Mouse (Mus musculus): ENCODE measurements around the gene Tet3. TPM values are rescaled to one million over a fixed set of nuclear protein-coding genes. Genes with fewer than 3 reads are reported as not detected.

Gene Tet3
- polyA plus RNA-seq, 1 experiment: 32.6 TPM

DNA sequence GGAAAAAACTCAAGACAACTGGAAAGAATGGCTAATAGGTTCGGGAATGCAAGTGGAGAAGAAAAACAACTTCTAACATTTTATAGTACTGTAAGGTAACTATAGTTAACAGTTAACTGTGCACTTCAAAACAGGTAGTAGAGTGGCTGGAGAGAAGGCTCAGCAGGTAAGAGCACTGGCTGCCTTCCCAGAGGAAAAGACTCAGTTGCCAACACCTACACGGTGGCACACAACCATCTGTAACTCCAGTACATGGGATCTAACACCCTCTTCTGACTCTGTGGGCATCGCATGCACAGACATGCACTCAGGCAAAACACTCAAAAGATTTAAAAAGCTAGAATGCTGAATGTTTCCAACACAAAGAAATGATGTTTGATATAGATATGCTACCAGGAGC lies 39.4 kb downstream of the Tet3 start:
- H3K27me3 ChIP-seq (ENCODE audit: control insufficient read depth, insufficient read depth, low read length): no peaks in the 10 kb centered on the region
- no peak overlapping the region for H3K27ac ChIP-seq (ENCODE audit: control insufficient read depth, insufficient read depth, low read length)
- DNase-seq: no peak
- 93% methylated on average over 3 of the region's 3 CpGs for WGBS
- peaks cover 4% of the 10 kb centered on the region; the same call in 1 of the 2 replicates for H3K36me3 ChIP-seq (ENCODE audit: control insufficient read depth, insufficient read depth, low read length)
- peaks cover 61% of the 10 kb centered on the region for H3K4me1 ChIP-seq (replicated peaks; ENCODE audit: control insufficient read depth, insufficient read depth, low read length)
- TF ChIP-seq CTCF (IDR thresholded peaks at IDR 0.05; ENCODE audit: borderline replicate concordance, control insufficient read depth, extremely low read depth, insufficient read depth, low read length, poor library complexity): no peak
- TF ChIP-seq POLR2A (IDR thresholded peaks at IDR 0.05; ENCODE audit: control insufficient read depth, extremely low read depth, insufficient read depth, low read length, poor library complexity): no peak
- no peak overlapping the region for H3K4me3 ChIP-seq (ENCODE audit: control insufficient read depth, insufficient read depth, low read length)

- Histone ChIP-seq H3K27ac (ENCODE audit: control insufficient read depth, insufficient read depth, low read length) (peak overlapping the region; percentile 89; the same call in 1 of the 2 replicates), H3K4me1 (replicated peaks; ENCODE audit: control insufficient read depth, insufficient read depth, low read length) (peaks cover 71% of the 10 kb centered on the region)
- 32% methylated on average over 3 of the region's 3 CpGs for WGBS
Observed at GRCm38 (mm10) chr6:83417531-83417930, 41.4 kb downstream of the Tet3 start.

GRCm38 (mm10) chr6:83417104-83417502 lies 41.8 kb downstream of the Tet3 start:
- TF ChIP-seq POLR2A (IDR thresholded peaks at IDR 0.05; ENCODE audit: control insufficient read depth, extremely low read depth, insufficient read depth, low read length, poor library complexity) (no peak), CTCF (IDR thresholded peaks at IDR 0.05; ENCODE audit: borderline replicate concordance, control insufficient read depth, extremely low read depth, insufficient read depth, low read length, poor library complexity) (no peak)
- DNase-seq: no peak
- Histone ChIP-seq H3K36me3 (ENCODE audit: control insufficient read depth, insufficient read depth, low read length) (peaks cover 3% of the 10 kb centered on the region; the same call in 1 of the 2 replicates), H3K4me3 (ENCODE audit: control insufficient read depth, insufficient read depth, low read length) (no peak overlapping the region), H3K27ac (ENCODE audit: control insufficient read depth, insufficient read depth, low read length) (peak overlapping the region; percentile 89), H3K27me3 (ENCODE audit: control insufficient read depth, insufficient read depth, low read length) (no peaks in the 10 kb centered on the region), H3K4me1 (replicated peaks; ENCODE audit: control insufficient read depth, insufficient read depth, low read length) (peaks cover 72% of the 10 kb centered on the region)
- WGBS: 78% methylated on average over 2 of the region's 2 CpGs

More at GRCm38 (mm10) chr6:83417531-83417930, 41.4 kb downstream of the Tet3 start:
- peak; percentile 56 for DNase-seq
- H3K4me3 ChIP-seq (ENCODE audit: control insufficient read depth, insufficient read depth, low read length): no peak overlapping the region
- H3K36me3 ChIP-seq (ENCODE audit: control insufficient read depth, insufficient read depth, low read length): peaks cover 4% of the 10 kb centered on the region; the same call in 1 of the 2 replicates
- H3K27me3 ChIP-seq (ENCODE audit: control insufficient read depth, insufficient read depth, low read length): no peaks in the 10 kb centered on the region
- TF ChIP-seq CTCF (IDR thresholded peaks at IDR 0.05; ENCODE audit: borderline replicate concordance, control insufficient read depth, extremely low read depth, insufficient read depth, low read length, poor library complexity): no peak
- no peak for TF ChIP-seq POLR2A (IDR thresholded peaks at IDR 0.05; ENCODE audit: control insufficient read depth, extremely low read depth, insufficient read depth, low read length, poor library complexity)

- peak overlapping the region; percentile 26 for H3K4me3 ChIP-seq (ENCODE audit: control insufficient read depth, insufficient read depth, low read length)
- peak overlapping the region; percentile 89 for H3K27ac ChIP-seq (ENCODE audit: control insufficient read depth, insufficient read depth, low read length)
- no peaks in the 10 kb centered on the region for H3K27me3 ChIP-seq (ENCODE audit: control insufficient read depth, insufficient read depth, low read length)
- TF ChIP-seq CTCF (IDR thresholded peaks at IDR 0.05; ENCODE audit: borderline replicate concordance, control insufficient read depth, extremely low read depth, insufficient read depth, low read length, poor library complexity) (peak; percentile 35; the same call in 1 of the 2 replicates), POLR2A (IDR thresholded peaks at IDR 0.05; ENCODE audit: control insufficient read depth, extremely low read depth, insufficient read depth, low read length, poor library complexity) (no peak)
- DNase-seq: peak; percentile 48
- no peaks in the 10 kb centered on the region; the same call in 1 of the 2 replicates for H3K36me3 ChIP-seq (ENCODE audit: control insufficient read depth, insufficient read depth, low read length)
- peaks cover 72% of the 10 kb centered on the region for H3K4me1 ChIP-seq (replicated peaks; ENCODE audit: control insufficient read depth, insufficient read depth, low read length)
- WGBS: 1% methylated on average over 3 of the region's 3 CpGs
Observed at GRCm38 (mm10) chr6:83416261-83417103, 42.4 kb downstream of the Tet3 start.

DNA sequence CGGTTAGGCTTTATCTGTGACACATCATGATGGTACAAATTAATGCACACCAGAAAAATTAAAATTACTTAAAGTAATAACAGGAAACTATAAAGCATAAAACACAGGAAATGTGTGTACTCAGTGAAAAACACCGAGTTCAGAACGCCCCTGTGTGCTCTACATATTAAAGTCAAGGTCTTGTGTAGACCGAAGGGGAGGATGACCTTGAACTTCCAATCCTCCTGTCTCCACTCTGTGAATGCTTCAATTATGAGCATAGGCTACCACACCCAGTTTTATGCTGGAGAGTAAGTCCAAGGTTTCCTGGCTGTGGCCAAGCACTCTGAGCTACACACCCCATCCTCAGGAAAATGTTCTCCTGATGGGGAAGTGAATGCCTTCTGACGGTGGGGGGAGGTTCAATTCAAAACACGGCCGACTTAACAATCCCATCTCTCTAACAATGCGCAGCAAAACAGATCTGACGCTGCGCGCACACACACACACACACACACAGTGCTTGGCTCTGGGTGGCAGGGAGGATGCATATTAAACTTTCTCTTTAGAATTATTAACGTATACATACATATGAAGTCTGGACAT lies 43.4 kb downstream of the Tet3 start:
- TF ChIP-seq POLR2A (IDR thresholded peaks at IDR 0.05; ENCODE audit: control insufficient read depth, extremely low read depth, insufficient read depth, low read length, poor library complexity): no peak
- no peak for TF ChIP-seq CTCF (IDR thresholded peaks at IDR 0.05; ENCODE audit: borderline replicate concordance, control insufficient read depth, extremely low read depth, insufficient read depth, low read length, poor library complexity)
- 45% methylated on average over 12 of the region's 12 CpGs for WGBS
- H3K36me3 ChIP-seq (ENCODE audit: control insufficient read depth, insufficient read depth, low read length): no peaks in the 10 kb centered on the region
- no peak for DNase-seq
- H3K27me3 ChIP-seq (ENCODE audit: control insufficient read depth, insufficient read depth, low read length): no peaks in the 10 kb centered on the region
- no peak overlapping the region for H3K4me3 ChIP-seq (ENCODE audit: control insufficient read depth, insufficient read depth, low read length)
- peaks cover 77% of the 10 kb centered on the region for H3K4me1 ChIP-seq (replicated peaks; ENCODE audit: control insufficient read depth, insufficient read depth, low read length)
- peak overlapping the region; percentile 89 for H3K27ac ChIP-seq (ENCODE audit: control insufficient read depth, insufficient read depth, low read length)

DNA sequence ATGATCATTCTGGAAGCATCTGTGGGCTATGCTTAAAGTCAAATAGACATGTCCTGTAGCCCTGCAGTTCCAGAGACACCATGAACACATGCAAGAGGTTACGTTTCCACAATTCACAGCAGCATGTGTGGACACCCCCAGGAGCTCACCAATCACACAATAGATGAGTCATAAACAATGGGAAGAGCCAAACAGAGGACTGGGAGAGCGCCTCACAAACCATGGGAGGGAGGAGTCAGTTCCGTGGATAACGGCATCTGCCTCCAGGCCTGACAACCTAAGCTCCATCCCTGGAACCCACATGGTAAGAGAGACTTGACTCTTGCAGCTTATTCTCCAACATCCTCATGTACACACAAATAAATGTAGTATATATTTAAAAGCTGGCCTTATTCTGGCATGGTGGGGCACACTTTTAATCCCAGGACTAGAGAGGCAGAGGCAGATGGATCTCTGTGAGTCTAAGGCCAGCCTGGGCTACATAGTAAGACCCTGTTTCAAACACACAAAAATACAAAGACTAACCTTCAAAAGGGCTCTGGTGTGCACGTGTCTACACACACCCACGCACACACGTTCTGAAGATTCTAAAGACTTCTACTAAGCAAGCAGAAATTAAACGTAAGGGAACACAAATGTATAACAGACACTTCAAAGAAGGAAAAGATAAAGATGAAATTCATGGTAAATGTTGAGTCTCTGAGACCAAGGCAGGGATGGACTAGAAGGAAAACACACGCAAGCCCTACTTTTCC lies 44.1 kb downstream of the Tet3 start:
- no peaks in the 10 kb centered on the region for H3K36me3 ChIP-seq (ENCODE audit: control insufficient read depth, insufficient read depth, low read length)
- 61% methylated on average over 9 of the region's 9 CpGs for WGBS
- H3K4me1 ChIP-seq (replicated peaks; ENCODE audit: control insufficient read depth, insufficient read depth, low read length): peaks cover 81% of the 10 kb centered on the region
- peak overlapping the region; percentile 63 for H3K27ac ChIP-seq (ENCODE audit: control insufficient read depth, insufficient read depth, low read length)
- peak; percentile 36 for DNase-seq
- no peak for TF ChIP-seq POLR2A (IDR thresholded peaks at IDR 0.05; ENCODE audit: control insufficient read depth, extremely low read depth, insufficient read depth, low read length, poor library complexity)
- no peak for TF ChIP-seq CTCF (IDR thresholded peaks at IDR 0.05; ENCODE audit: borderline replicate concordance, control insufficient read depth, extremely low read depth, insufficient read depth, low read length, poor library complexity)
- H3K4me3 ChIP-seq (ENCODE audit: control insufficient read depth, insufficient read depth, low read length): no peak overlapping the region
- H3K27me3 ChIP-seq (ENCODE audit: control insufficient read depth, insufficient read depth, low read length): no peaks in the 10 kb centered on the region

Measured in thymus, adult 2 months (tissue).